13 mouse cellular contexts compared by ENCODE assay signal in the genomic region with DNA sequence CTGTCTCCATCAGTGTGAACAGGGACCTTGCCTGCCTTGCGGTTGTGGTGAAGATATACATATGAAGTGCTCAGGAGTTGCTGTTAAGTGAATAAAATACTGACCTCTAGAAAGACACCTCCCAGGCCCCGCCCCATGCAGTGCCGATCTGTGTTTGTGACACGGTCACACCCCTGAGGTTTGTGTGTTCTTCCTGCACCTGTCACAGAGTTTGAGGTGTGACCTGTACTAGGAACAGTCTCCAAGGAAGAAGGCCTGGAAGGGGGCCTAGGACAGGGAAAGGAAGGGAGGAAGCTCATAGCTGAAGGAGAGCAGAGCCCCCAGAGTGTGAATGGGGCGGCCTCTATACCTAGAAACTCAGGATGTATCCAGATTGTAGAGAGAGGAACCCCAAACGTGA.
"Had no signal": no experiment of that assay in that cellular context is flagged by ENCODE, and none has a peak within 500 bp of the region (broad histone marks: within the 10 kb centered on the region; RNA-seq: fewer than 3 reads in every experiment).

No protein-coding gene starts in this region.

- H3K27ac ChIP-seq: kidney, embryonic 15.5 days; limb, embryonic 15.5 days; liver, embryonic 12.5 days; midbrain, embryonic 10.5 days; neural tube, embryonic 13.5 days had no signal

- H3K4me3 ChIP-seq: kidney, embryonic 15.5 days; limb, embryonic 15.5 days; liver, embryonic 12.5 days; midbrain, embryonic 10.5 days; neural tube, embryonic 13.5 days had no signal

- H3K4me2 ChIP-seq: kidney, embryonic 15.5 days; limb, embryonic 15.5 days; liver, embryonic 12.5 days; lung, embryonic 14.5 days; neural tube, embryonic 13.5 days had no signal

- ATAC-seq: liver, embryonic 12.5 days; midbrain, embryonic 16.5 days had no signal

- H3K9ac ChIP-seq: kidney, embryonic 15.5 days; limb, embryonic 15.5 days; liver, embryonic 12.5 days; lung, embryonic 14.5 days; neural tube, embryonic 13.5 days had no signal

- DNase-seq: kidney, postnatal 14 days; lung, embryonic 14.5 days; lung, postnatal 10 days; retina, postnatal 1 day; right cerebral cortex, postnatal 4 days; spleen, adult 18-20 months; thymus, postnatal 4 days had no signal

- H3K27me3 ChIP-seq: neural tube, embryonic 13.5 days had no signal

- H3K36me3 ChIP-seq: kidney, embryonic 15.5 days; limb, embryonic 15.5 days; liver, embryonic 12.5 days; midbrain, embryonic 10.5 days; neural tube, embryonic 13.5 days had no signal

- H3K9me3 ChIP-seq: kidney, embryonic 15.5 days; limb, embryonic 15.5 days; liver, embryonic 12.5 days; midbrain, embryonic 10.5 days; neural tube, embryonic 13.5 days had no signal
